Mouse (Mus musculus) layer of hippocampus, postnatal 14 days (tissue): ENCODE results near the gene Lrig1. TPM values are rescaled to one million over a fixed set of nuclear protein-coding genes. Genes with fewer than 3 reads are reported as not detected.

Experiments
- DNase-seq, 2 experiments: peaks; one replicate each; pipeline ENCODE4 v3.0.0; 2021 to 2022; ENCODE audit warnings: low spot score in 2 of 2, mixed read lengths in 1 of 2
- total RNA-seq, 2 experiments: library from RNA; stranded (reverse); gene quantifications; 2 replicates each; pipeline ENCODE4 v1.2.3; 2021

Lrig1 gene
- total RNA-seq, 2 experiments from 2014 or later = 33.2 to 34.9 TPM

GRCm38 (mm10) chr6:94652659-94653213 lies 47.2 kb downstream of the Lrig1 start:
- no peak for DNase-seq

GRCm38 (mm10) chr6:94651541-94651940 lies 48.4 kb downstream of the Lrig1 start:
- no peak for DNase-seq

DNA sequence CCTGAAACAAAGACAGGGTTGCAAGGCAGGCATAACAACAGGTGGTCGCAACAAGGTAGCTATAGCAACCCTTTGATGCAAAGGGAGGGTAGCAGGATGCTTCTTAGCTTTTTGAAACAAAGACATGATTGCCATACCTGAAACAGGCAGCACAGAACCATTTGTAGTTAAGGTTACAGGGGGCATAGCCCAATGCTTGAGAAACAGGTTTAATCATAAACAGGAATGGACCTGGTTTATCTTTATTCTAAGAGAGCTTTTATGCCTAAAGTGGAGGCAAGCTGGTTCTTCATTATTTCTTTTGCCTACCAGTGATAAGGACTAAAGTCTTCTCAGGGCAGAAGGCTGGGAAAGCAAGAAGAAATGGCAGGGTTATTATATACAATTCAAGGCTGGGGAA lies 50.3 kb downstream of the Lrig1 start:
- DNase-seq = no peak

- DNase-seq = no peak
Observed at GRCm38 (mm10) chr6:94648496-94648895, 51.5 kb downstream of the Lrig1 start.

- DNase-seq = peak; percentile 38 to 60
Observed at GRCm38 (mm10) chr6:94647574-94648430, 52.2 kb downstream of the Lrig1 start.

DNA sequence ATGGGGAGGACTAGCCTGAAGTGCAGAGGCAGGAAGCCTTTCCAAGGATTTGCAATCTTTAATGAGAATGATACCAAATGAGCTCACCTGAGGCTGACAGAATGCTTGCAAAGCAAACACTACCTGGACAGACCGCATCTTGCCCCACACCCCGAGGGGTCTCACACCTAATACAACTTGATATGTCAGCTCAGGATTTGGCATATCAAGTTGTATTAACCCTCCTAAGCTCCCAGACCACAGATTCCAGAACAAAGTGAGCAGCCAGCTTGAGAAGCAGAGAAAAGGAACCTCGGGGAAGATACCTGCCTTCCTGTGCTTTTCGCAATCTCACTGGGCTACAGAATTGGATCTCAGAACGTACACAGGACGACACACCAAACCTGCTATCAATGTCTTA lies 53.1 kb downstream of the Lrig1 start:
- no peak for DNase-seq

GRCm38 (mm10) chr6:94646274-94646863 lies 53.6 kb downstream of the Lrig1 start:
- no peak for DNase-seq

GRCm38 (mm10) chr6:94645723-94646122 lies 54.2 kb downstream of the Lrig1 start:
- no peak for DNase-seq

DNA sequence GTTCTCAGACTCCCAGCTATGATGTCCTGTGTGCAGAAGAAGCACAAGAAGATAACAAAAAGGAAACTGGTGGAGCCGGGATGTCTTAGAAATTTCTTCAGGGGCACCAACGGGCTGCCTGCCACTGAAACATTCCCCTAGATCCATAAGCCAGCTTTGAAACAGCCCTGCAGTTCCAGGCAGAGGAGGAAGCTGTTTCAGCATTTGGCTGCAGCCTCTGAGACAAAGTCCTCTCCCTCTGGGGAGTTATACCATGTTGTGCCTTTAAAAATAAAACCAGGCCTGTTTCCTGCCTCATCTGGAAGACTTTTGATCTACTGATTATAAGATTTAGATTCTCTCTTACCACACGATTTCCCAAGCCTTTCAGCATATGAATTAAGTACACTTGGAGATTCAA lies 55.3 kb downstream of the Lrig1 start:
- DNase-seq = no peak

DNA sequence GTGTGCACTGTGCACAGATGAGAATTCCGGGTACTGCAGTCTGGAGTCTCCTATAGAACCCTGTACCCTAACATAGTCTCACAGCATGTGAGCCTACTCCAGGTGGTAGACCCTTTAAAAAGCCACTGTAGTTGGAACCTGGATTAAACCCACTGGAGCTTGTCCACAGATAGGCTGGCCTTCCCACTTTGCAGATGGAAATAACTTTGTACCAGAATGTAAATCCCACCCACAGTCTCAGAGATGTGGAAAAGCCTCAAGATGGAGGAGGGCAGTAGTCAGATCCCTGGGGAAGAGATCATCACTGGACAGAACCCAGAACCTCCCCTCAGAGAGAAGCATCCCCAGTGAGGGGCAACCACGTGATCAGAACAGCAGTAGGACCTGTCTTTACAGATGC lies 56.0 kb downstream of the Lrig1 start:
- no peak for DNase-seq

- no peak for DNase-seq
Observed at GRCm38 (mm10) chr6:94642048-94642447, 57.9 kb downstream of the Lrig1 start.

- peak; percentile 55 to 69 for DNase-seq
Observed at GRCm38 (mm10) chr6:94640297-94640696, 59.7 kb downstream of the Lrig1 start.

GRCm38 (mm10) chr6:94637024-94637434 lies 62.9 kb downstream of the Lrig1 start:
- no peak for DNase-seq

DNA sequence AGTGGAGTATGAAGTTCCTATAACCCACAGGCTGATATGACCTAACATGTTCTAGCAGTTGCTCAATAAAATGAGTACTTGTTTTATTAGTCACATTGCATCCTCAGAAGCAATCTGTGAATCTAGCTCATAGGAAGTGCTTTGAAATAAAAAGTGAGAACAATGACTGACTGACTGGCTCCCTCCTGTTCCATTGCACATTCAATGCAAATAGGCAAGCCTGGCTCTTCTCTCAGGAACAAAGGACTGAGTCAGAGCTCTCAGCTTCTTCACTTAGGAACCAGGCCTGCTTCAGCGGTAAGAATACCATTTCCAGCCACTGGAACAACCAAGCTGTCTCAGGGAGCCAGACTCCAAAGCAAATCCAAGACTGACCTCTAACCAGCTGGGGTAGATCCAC lies 64.6 kb downstream of the Lrig1 start:
- DNase-seq = no peak

GRCm38 (mm10) chr6:94634710-94635109 lies 65.2 kb downstream of the Lrig1 start:
- no peak for DNase-seq

DNA sequence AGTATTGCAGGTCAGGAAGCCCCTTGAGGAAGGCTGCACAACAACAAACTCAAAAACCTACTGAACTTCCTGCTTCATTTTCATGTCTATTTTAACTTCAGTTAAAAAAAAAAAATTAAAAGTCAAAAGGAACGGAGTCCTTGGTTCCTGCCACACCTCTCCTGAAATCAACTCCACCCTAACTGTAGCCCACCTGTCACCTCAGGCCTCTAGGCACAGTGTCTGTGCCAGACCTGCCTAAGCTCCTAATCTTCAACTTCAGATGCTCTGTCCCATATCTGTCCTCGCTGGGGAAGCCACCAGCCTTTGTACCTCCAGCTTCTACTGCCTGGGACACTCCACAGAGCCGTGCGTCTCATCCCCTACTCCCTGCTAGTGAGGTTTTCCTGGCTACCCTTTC lies 65.7 kb downstream of the Lrig1 start:
- no peak for DNase-seq

DNA sequence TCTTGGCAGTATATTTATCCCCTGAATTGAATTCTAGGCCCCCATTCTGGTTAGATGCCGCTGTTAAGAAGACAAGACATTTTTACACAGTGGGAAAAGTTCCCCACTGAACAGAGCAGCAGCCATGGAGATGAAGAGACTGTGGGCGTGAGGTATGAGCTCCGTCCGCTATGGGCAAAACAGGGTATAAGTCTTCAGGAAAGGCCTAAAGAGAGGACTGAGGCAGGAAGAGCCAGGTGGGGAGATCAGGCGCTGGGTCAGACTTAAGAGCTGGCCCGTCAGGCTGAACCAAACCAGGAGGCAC lies 68.2 kb downstream of the Lrig1 start:
- DNase-seq = no peak

GRCm38 (mm10) chr6:94631051-94631778 lies 68.7 kb downstream of the Lrig1 start:
- peak in 1 of 2 experiments; percentile 67 for DNase-seq

DNA sequence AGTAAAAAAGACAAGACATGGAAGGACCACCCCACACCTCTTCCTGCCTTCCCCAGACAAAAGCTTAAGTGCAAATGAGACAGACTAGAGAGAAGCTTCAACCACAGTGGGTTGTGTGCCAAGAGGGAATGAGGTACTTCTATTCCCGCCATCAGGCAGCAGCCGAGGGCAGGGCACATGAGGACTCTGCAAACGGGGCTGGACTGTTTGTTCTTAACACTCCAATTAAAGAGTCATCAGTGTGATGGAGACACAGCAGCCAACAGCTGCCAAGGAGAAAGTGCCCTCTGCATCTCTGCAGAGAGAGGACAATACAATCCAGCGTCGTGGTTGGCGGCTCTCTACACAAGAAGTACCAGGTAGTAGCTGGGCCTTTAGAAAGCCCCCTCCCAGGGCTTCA lies 71.2 kb downstream of the Lrig1 start:
- no peak for DNase-seq

DNA sequence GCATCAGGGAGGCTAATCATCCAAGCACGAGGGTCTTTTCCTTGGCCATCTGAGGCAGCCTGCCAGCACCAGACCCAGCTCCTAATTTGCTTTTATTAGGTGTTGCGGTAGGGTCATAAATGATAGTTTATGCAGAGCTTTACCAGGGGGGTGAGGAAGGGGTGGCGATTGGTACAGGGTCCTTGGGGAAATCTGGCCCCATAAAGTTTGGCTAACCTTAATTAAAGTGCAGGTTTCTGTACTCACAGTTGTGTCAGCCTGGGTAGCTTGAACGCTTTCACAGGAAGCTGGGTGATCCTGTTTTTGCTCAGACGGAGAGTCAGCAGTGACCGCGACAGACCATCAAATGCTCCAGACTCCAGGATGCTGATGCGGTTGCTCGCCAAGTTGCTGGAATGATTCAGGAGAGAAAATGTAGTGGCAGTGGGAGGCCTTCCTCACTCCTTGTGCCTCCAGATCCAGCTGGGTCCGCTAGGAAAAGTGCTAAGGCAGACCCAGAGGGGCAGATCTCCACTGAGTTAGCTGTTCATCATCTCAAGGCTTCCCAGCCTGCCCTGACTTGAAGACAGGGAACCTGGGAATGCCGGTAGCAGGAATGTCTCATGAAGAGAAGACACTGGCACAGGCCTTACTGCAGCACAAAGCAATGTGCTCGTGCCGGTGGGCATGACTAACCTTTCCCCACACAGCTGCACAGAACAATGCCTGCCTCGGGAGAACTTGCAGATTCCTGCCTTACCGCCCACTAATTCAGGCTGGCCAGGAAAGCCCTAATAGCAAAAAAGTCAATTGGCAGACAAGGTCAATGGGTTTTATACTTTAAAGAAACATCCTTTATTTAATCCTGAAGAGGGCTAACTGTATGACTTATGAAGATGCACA lies 72.0 kb downstream of the Lrig1 start:
- DNase-seq = no peak

- DNase-seq = no peak
Observed at GRCm38 (mm10) chr6:94626807-94627206, 73.2 kb downstream of the Lrig1 start.
